Mouse (Mus musculus) midbrain, embryonic 11.5 days (tissue): ENCODE measurements around the gene Ankrd33. TPM values are rescaled to one million over a fixed set of nuclear protein-coding genes. Genes with fewer than 3 reads are reported as not detected.

Experiments used
- ATAC-seq: fragments of 200-750 bp; cut with Nextera tagmentation; 2 replicates; pipeline ENCODE4 v1.8.0; 2017; ENCODE audit warnings: moderate TSS enrichment, moderate library complexity; ENCODE audit not compliant: low FRiP score
- DNase-seq: peaks from one replicate; pipeline ENCODE4 v3.0.0; 2015; ENCODE audit warnings: low spot score; ENCODE audit errors: missing footprints
- H3K27ac ChIP-seq: fragments of 300-500 bp; sonication (generic); 2 replicates; pipeline ENCODE4 v1.5.1; 2014; ENCODE audit warnings: low read depth, low read length
- H3K27me3 ChIP-seq: fragments of 300-500 bp; sonication (generic); 2 replicates; pipeline ENCODE4 v1.6.1; 2014; ENCODE audit warnings: mild to moderate bottlenecking, low read length, moderate library complexity, mixed read lengths; ENCODE audit not compliant: control insufficient read depth, insufficient read depth
- H3K36me3 ChIP-seq: fragments of 300-500 bp; sonication (generic); 2 replicates; pipeline ENCODE4 v1.6.1; 2014; ENCODE audit warnings: mild to moderate bottlenecking, low read length, moderate library complexity, mixed read lengths; ENCODE audit not compliant: control insufficient read depth, insufficient read depth
- H3K4me1 ChIP-seq: fragments of 300-500 bp; sonication (generic); 2 replicates; pipeline ENCODE4 v1.6.1; 2014; ENCODE audit warnings: low read length; ENCODE audit not compliant: control insufficient read depth, insufficient read depth
- H3K4me2 ChIP-seq: fragments of 300-500 bp; sonication (generic); 2 replicates; pipeline ENCODE4 v1.6.1; 2014; ENCODE audit warnings: mild to moderate bottlenecking, moderate library complexity
- H3K4me3 ChIP-seq: fragments of 300-500 bp; sonication (generic); 2 replicates; pipeline ENCODE4 v1.5.1; 2014; ENCODE audit warnings: low read depth, low read length
- H3K9ac ChIP-seq: fragments of 300-500 bp; sonication (generic); 2 replicates; pipeline ENCODE4 v1.6.1; 2014; ENCODE audit warnings: low read length
- H3K9me3 ChIP-seq: fragments of 300-500 bp; sonication (generic); 2 replicates; pipeline ENCODE4 v1.6.1; 2016; ENCODE audit warnings: low read length; ENCODE audit not compliant: control insufficient read depth
- WGBS: fragments of 180-500 bp; shearing (Covaris S2); extraction: QIAGEN DNeasy Blood & Tissue Kit; methylation state at CpG from one replicate; pipeline ENCODE4 v1.1.7; 2014; 5-methylcytosine and 5-hydroxymethylcytosine counted together
- polyA plus RNA-seq: library from polyadenylated mRNA; unstranded; fragments of >200 nt; fragmentation: Nextera tagmentation; extraction: Ambion mirVana; gene quantifications from 2 replicates; pipeline ENCODE4 v1.2.1, GENCODE M21; 2014

The Ankrd33 gene
- polyA plus RNA-seq, 1 experiment from 2014 or later = not detected

DNA sequence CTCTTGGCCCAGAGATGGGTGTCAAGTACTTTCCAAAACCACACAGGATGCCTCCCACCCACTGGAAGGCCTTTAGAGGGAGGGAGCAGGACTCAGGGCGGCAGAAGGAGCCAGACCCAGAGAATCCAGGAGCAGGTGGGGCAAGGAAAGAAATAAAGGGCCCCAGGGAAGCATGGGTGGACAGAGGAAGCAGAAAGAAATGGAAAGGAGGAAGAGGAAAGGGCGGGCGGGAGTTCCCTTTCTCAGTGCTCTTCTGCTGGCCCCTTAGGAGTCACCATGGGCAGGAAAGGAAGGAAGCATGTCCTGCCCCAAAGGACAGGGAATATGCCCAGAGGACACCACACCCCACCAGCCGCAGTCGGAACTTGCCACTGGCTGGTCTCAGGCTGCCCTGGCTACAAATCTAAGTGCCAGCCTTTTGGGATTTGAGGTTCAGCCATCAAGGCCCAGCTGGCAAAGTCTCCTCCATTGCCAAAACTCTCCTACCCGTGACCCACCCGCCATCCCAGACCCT lies 34.5 kb upstream of the Ankrd33 start:
- DNase-seq = peak; percentile 51
- WGBS = 82% methylated on average over 7 of the region's 7 CpGs
- H3K4me3 ChIP-seq = no peak overlapping the region
- H3K4me2 ChIP-seq = no peak overlapping the region
- H3K4me1 ChIP-seq = peaks cover 32% of the 10 kb centered on the region
- no peak for ATAC-seq
- H3K9me3 ChIP-seq = no peaks in the 10 kb centered on the region
- H3K9ac ChIP-seq = no peak overlapping the region
- H3K36me3 ChIP-seq = no peaks in the 10 kb centered on the region
- H3K27me3 ChIP-seq = no peaks in the 10 kb centered on the region
- H3K27ac ChIP-seq = no peak overlapping the region

DNA sequence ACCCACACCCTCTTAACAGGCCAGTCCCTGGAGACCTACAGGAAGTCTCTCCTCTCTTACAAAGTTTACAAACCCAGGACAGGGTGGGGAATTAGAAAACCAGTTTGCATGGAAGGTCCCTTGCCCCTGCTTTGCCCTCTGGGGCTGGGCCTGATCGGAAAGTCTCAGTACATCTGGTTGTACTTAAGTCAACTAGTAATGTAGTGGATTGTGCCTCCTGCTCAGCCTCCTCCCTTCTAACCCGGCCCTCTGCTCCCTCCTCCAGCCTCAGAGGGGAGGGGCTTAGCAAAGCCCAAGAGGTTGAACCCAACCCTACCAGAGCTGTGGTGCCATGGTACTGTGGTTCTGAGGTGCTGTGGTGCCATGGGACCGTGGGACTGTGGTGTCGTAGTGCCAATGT lies 33.3 kb upstream of the Ankrd33 start:
- Histone ChIP-seq H3K9me3 (no peaks in the 10 kb centered on the region), H3K9ac (no peak overlapping the region), H3K4me2 (no peak overlapping the region), H3K4me1 (peaks cover 25% of the 10 kb centered on the region), H3K36me3 (no peaks in the 10 kb centered on the region), H3K4me3 (no peak overlapping the region), H3K27ac (no peak overlapping the region), H3K27me3 (no peaks in the 10 kb centered on the region)
- 58% methylated on average over 4 of the region's 4 CpGs for WGBS
- no peak for ATAC-seq
- no peak for DNase-seq

DNA sequence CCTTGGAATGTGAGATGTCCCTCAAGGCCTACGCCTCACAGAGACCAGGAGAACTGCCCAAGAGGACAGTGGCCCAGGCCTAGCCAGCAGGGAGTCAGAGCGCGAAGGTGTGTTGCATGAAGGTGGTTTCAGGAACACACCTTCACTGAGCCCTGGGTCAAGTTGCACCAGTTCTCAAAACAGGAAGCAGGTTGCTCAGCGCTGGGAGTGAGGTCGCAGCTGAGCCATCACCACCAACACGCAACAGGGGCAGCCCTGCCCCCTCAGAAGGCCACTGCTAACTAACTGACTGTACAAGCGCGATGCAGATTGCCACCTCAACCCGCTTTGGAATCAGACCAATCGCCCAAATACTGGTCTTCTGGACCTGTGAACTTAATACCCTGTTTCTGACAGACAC lies 31.1 kb upstream of the Ankrd33 start:
- peak; percentile 82 for DNase-seq

DNA sequence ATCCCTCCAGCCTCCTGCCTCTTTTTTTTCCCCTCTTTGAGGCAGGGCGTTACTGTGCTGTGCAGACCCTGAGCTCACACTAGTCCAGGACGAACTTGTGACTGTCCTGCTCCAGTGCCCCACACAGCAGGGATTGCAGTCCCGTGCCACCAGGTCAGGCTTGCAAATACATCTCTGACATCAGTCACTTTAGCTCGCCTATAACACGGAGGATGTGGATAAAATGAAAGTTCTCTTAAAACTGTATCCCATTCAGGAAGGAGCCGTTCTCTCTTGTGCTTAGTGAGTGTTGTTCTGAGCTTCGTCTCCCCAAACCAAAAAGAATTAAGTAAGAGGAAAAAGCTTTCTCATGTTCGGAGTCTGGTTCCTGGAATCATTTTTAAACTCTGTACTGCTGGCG lies 29.1 kb upstream of the Ankrd33 start:
- H3K27ac ChIP-seq = no peak overlapping the region
- ATAC-seq = no peak
- peak; percentile 68 for DNase-seq

More for the DNA sequence above, 31.1 kb upstream of the Ankrd33 start:
- no peaks in the 10 kb centered on the region for H3K36me3 ChIP-seq
- no peak overlapping the region for H3K4me3 ChIP-seq
- no peaks in the 10 kb centered on the region for H3K27me3 ChIP-seq
- peaks cover 15% of the 10 kb centered on the region for H3K4me1 ChIP-seq
- no peak for ATAC-seq
- H3K9me3 ChIP-seq = no peaks in the 10 kb centered on the region
- no peak overlapping the region for H3K4me2 ChIP-seq
- 84% methylated on average over 10 of the region's 10 CpGs for WGBS
- no peak overlapping the region for H3K27ac ChIP-seq
- no peak overlapping the region for H3K9ac ChIP-seq

DNA sequence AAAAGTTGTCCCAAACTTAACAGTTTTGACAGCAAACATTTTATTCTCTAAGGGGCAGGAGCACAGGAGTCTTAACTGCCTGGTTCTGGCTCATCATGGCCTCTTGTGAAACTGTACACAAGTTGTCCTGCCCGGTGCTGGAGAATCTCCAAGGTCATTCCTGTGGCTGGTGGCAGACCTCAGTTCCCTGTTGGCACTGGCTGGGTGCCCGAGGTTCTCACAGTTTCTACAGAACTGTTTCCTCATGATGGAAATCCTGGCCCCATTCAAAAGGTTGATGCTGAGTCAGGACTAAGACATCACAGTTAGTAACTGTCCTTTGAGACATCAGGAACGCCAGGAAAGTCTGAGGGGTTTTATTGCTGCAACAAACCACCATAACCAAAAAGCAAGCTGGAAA lies 28.6 kb upstream of the Ankrd33 start:
- ATAC-seq (no peak), DNase-seq (peak; percentile 31)
- no peak overlapping the region for H3K9ac ChIP-seq
- no peaks in the 10 kb centered on the region for H3K9me3 ChIP-seq
- H3K4me1 ChIP-seq = peaks cover under 1% of the 10 kb centered on the region
- H3K27ac ChIP-seq = no peak overlapping the region
- no peaks in the 10 kb centered on the region for H3K36me3 ChIP-seq
- no peaks in the 10 kb centered on the region; the same call in 1 of the 2 replicates for H3K27me3 ChIP-seq
- 83% methylated on average over 3 of the region's 3 CpGs for WGBS
- H3K4me2 ChIP-seq = no peak overlapping the region
- no peak overlapping the region for H3K4me3 ChIP-seq

More for the DNA sequence above, 29.1 kb upstream of the Ankrd33 start:
- Histone ChIP-seq H3K4me1 (peaks cover 3% of the 10 kb centered on the region), H3K36me3 (no peaks in the 10 kb centered on the region), H3K27me3 (no peaks in the 10 kb centered on the region; the same call in 1 of the 2 replicates), H3K4me2 (no peak overlapping the region), H3K4me3 (no peak overlapping the region), H3K9ac (no peak overlapping the region), H3K9me3 (no peaks in the 10 kb centered on the region)
- WGBS = 77% methylated on average over 9 of the region's 9 CpGs

DNA sequence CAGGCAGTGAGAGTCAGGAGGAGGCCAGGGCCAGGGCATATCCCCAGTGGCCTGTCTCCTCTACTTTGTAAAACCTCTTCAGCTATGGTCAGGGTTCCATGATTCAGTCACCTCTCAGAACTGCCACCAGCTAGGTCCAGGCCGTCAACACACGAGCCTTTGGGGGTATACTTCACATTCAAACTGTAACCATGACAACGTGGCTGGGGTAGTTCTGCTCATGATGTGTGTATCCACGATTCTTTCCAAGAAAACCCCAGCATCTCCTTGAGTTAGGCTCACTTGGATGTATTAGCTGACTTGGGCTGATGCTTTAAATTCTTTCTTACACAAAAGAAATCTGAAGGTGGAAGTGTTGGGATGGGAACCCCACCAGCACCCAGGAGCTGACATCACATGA lies 27.3 kb upstream of the Ankrd33 start:
- Histone ChIP-seq H3K27ac (no peak overlapping the region), H3K4me3 (no peak overlapping the region), H3K27me3 (no peaks in the 10 kb centered on the region; the same call in 1 of the 2 replicates), H3K36me3 (no peaks in the 10 kb centered on the region), H3K9me3 (no peaks in the 10 kb centered on the region), H3K9ac (no peak overlapping the region), H3K4me1 (peaks cover 12% of the 10 kb centered on the region), H3K4me2 (no peak overlapping the region)
- DNase-seq (peak; percentile 81), ATAC-seq (no peak)
- 46% methylated on average over 4 of the region's 4 CpGs for WGBS

DNA sequence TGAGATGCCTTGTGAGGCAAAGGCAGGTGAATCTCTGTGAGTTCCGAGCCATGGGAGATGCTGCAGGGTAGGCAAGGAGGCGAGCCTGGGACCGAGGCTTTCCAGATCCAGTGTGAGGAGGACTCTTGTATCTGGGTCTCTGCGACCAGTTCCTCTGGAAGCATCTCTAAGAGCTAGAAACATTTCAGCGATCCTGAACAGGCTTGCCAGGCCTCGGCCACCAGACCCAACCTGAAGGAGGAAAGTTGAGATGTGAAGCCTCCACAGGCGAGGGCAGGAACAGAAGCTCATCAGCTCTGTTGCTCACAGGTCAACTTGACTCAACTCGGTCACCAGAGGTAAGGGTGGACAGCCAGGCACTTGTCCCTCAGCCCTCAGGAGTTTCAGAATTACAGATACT lies 24.0 kb upstream of the Ankrd33 start:
- 88% methylated on average over 8 of the region's 8 CpGs for WGBS
- Histone ChIP-seq H3K36me3 (no peaks in the 10 kb centered on the region), H3K9ac (no peak overlapping the region), H3K9me3 (no peaks in the 10 kb centered on the region), H3K27ac (no peak overlapping the region), H3K4me1 (peaks cover 22% of the 10 kb centered on the region), H3K4me2 (no peak overlapping the region), H3K4me3 (no peak overlapping the region), H3K27me3 (peaks cover 3% of the 10 kb centered on the region; the same call in 1 of the 2 replicates)
- ATAC-seq (no peak), DNase-seq (peak; percentile 75)

DNA sequence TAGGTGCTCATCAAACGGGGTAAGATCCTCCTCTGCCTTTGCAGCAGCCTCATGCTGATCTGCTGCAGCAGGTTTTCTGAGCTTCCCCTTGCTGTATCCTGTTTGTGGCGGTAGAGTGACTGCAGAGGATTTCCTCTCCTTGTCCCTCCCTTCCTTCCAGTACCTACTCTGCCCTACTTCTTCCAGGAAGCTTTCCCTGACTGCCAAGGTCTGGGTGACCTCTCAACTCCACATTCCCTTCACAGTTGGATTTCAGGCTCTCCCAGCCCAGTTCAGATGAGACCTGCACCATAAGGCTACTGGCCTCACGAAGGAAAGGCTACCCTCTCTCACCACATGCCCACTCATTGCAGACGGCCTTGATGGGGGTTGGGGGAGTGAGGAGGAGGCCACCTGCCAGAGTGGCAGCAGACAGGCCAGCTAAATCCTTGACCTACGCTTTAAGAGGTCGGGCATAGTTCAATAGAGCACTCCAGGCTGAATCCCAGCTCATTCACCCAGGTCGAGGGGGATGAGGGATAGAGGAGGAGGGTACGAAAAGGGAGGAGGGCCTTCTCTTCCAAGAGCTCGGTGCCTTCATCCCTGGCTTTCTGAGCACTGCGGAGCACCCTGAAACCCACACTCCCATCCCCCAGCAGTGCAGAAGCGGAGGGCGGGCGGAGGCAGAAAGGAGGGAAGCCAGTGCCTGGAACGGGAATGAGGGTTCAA lies 23.3 kb upstream of the Ankrd33 start:
- peak overlapping the region; percentile 37 for H3K4me2 ChIP-seq

DNA sequence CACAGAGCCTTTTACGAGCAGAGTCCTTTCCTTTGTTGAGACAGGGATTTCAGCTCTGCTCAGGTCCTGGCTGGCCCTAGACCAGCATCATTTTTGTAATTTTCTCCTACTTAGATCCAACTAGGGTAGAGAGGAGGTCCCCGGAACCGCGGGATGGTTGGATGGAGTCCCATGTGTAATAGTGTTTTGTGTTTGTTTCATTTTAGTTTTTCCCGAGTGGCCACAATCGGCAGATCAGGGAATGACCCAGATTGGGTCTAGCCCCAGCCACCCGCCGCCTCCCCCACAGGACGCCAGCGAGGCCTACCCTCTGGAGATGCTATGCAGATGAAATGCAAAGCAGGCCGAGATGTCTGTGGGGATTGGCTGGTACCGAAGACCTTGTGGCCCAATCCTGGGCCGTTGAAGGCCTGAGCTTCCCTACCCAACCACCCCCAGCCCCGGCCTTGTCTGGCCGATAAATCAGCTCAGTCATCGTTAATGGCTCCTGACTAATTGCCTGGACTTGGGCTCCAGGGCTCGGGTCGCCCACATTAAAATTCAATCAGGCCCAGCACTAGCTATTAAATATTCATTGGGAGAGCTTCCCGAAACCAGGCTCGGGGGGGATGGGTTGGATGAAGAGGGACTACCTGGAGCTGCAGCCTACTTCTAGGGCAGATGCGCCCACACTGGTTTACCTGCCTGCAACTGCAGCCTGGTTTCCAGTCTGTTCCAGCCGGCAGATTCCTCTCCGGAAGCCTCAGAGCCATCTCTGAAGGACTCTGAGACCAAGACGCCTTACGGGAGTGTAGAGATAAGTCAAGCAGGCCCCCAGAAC lies 22.5 kb upstream of the Ankrd33 start:
- Histone ChIP-seq H3K4me2 (peak overlapping the region; percentile 37), H3K27me3 (peaks cover 3% of the 10 kb centered on the region; the same call in 1 of the 2 replicates), H3K27ac (peak overlapping the region; percentile 79), H3K9me3 (no peaks in the 10 kb centered on the region), H3K4me1 (peaks cover 26% of the 10 kb centered on the region), H3K9ac (peak overlapping the region; percentile 26), H3K4me3 (0 out of 2 replicates have a peak overlapping the region, but pooled peaks have one; percentile 1), H3K36me3 (no peaks in the 10 kb centered on the region)
- 8% methylated on average over 25 of the region's 25 CpGs for WGBS
- ATAC-seq (peak; percentile 94), DNase-seq (peak; percentile 95)

More for the DNA sequence above, 23.3 kb upstream of the Ankrd33 start:
- Histone ChIP-seq H3K27ac (peak overlapping the region; percentile 79), H3K27me3 (peaks cover 3% of the 10 kb centered on the region; the same call in 1 of the 2 replicates), H3K9me3 (no peaks in the 10 kb centered on the region), H3K4me3 (no peak overlapping the region), H3K9ac (peak overlapping the region; percentile 26), H3K36me3 (no peaks in the 10 kb centered on the region), H3K4me1 (peaks cover 22% of the 10 kb centered on the region)
- 13% methylated on average over 14 of the region's 14 CpGs for WGBS
- DNase-seq (peak; percentile 95), ATAC-seq (peak; percentile 60)
